Mouse (Mus musculus) neural tube, embryonic 12.5 days (tissue): ENCODE measurements around the gene Cdh1. TPM values are rescaled to one million over a fixed set of nuclear protein-coding genes. Genes with fewer than 3 reads are reported as not detected.
A peak's percentile ranks its signal among the peaks of the same experiment; 100 is the strongest.
"Not testable (repeated sequence)": the region's sequence is repeated elsewhere in the genome, so short reads cannot be mapped to it uniquely, and the experiment has no call there.

Experiments used
- ATAC-seq: fragments of 200-750 bp; cut with Nextera tagmentation; 2 replicates; pipeline ENCODE4 v1.8.0; 2017; ENCODE audit warnings: low read depth, mild to moderate bottlenecking, moderate TSS enrichment, moderate library complexity; ENCODE audit not compliant: low FRiP score
- H3K27ac ChIP-seq: fragments of 300-500 bp; sonication (generic); 2 replicates; pipeline ENCODE4 v1.5.1; 2016
- H3K27me3 ChIP-seq: fragments of 300-500 bp; sonication (generic); replicated peaks from 2 replicates; pipeline ENCODE4 v1.6.1; 2016; ENCODE audit warnings: mild to moderate bottlenecking
- H3K36me3 ChIP-seq: fragments of 300-500 bp; sonication (generic); 2 replicates; pipeline ENCODE4 v1.6.1; 2016; ENCODE audit warnings: mild to moderate bottlenecking
- H3K4me1 ChIP-seq: fragments of 300-500 bp; sonication (generic); 2 replicates; pipeline ENCODE4 v1.6.1; 2016
- H3K4me2 ChIP-seq: fragments of 300-500 bp; sonication (generic); replicated peaks from 2 replicates; pipeline ENCODE4 v1.6.1; 2016; ENCODE audit warnings: mild to moderate bottlenecking
- H3K4me3 ChIP-seq: fragments of 300-500 bp; sonication (generic); 2 replicates; pipeline ENCODE4 v1.5.1; 2016
- H3K9ac ChIP-seq: fragments of 300-500 bp; sonication (generic); 2 replicates; pipeline ENCODE4 v1.6.1; 2016; ENCODE audit warnings: mild to moderate bottlenecking
- H3K9me3 ChIP-seq: fragments of 300-500 bp; sonication (generic); 2 replicates; pipeline ENCODE4 v1.6.1; 2016; ENCODE audit warnings: mild to moderate bottlenecking
- WGBS: fragments of 180-500 bp; shearing (Covaris S2); methylation state at CpG from one replicate; pipeline ENCODE4 v1.1.7; 2016; 5-methylcytosine and 5-hydroxymethylcytosine counted together
- polyA plus RNA-seq: library from polyadenylated mRNA; unstranded; fragments of >200 nt; fragmentation: Nextera tagmentation; extraction: Ambion mirVana; gene quantifications from 2 replicates; pipeline ENCODE4 v1.2.1, GENCODE M21; 2016

The Cdh1 gene
- polyA plus RNA-seq: 3.0 and 3.4 TPM in 2 replicates

DNA sequence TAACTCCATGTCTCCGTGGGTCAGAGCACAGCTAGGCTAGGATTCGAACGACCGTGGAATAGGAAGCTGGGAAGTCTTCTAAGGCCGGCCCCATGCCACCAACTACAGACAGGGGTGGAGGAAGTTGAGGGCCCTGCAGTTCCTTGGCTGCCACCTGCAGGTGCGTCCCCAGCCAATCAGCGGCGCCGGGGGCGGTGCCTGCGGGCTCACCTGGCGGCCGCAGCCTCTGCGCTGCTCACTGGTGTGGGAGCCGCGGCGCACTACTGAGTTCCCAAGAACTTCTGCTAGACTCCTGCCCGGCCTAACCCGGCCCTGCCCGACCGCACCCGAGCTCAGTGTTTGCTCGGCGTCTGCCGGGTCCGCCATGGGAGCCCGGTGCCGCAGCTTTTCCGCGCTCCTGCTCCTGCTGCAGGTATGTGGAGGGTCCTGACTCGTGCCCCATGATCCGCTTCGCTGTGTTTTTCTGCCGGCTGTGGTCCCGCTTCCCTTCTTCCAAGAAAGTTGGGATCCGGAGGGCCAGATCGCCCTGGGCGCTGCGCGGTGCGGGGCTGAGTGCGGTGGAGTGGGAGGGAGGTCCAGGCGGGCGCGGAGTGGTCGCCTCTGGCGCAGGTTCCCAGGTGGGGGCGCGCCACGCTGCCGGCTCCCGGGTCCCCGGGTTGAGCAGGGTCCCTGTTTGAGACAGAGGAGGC lies at the start of gene Cdh1:
Cdh1 (plus strand) TSS at position 221 of the 689 bp plus-strand sequence.
- peaks cover 60% of the 10 kb centered on the region for H3K27me3 ChIP-seq

DNA sequence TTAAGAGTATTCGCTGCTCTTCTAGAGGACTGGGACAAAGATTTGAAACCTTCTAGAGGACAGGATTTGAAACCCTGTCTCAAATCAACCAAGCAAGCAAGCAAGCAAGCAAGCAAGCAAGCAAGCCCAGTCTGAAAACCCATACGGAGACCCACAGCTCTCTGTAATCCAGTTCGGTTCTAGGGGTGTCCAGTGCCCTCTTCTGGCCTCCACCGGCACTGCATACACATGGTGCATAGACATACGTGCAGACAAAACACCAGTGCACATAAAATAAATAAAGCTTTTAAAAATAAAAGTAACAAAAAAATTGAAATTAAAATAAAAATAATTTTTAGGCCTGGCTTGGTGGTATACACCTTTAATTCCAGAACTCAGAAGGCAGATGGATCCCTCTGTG lies 49.1 kb upstream of the Cdh1 start:
- no peak overlapping the region for H3K9ac ChIP-seq
- 93% methylated on average over 5 of the region's 5 CpGs for WGBS
- H3K27ac ChIP-seq: no peak overlapping the region
- H3K9me3 ChIP-seq: peaks cover 9% of the 10 kb centered on the region
- H3K4me1 ChIP-seq: no peaks in the 10 kb centered on the region
- ATAC-seq: no peak
- H3K4me2 ChIP-seq: no peak overlapping the region
- no peaks in the 10 kb centered on the region for H3K36me3 ChIP-seq
- H3K27me3 ChIP-seq: no peaks in the 10 kb centered on the region
- H3K4me3 ChIP-seq: no peak overlapping the region

More for the DNA sequence above, at the start of gene Cdh1:
- no peak for ATAC-seq
- H3K4me3 ChIP-seq: peak within 1 kb of the TSS; percentile 43
- H3K4me1 ChIP-seq: peaks cover 13% of the 10 kb centered on the region
- peak within 1 kb of the TSS; percentile 13; the same call in 1 of the 2 replicates for H3K9ac ChIP-seq
- H3K27ac ChIP-seq: no peak within 1 kb of the TSS
- H3K36me3 ChIP-seq: no peaks in the 10 kb centered on the region
- peak within 1 kb of the TSS; percentile 86 for H3K4me2 ChIP-seq
- WGBS: under 1% methylated on average over 53 of the region's 53 CpGs
- no peaks in the 10 kb centered on the region for H3K9me3 ChIP-seq

GRCm38 (mm10) chr8:106556068-106556645 lies 47.0 kb upstream of the Cdh1 start:
- Histone ChIP-seq H3K36me3 (no peaks in the 10 kb centered on the region), H3K4me3 (no peak overlapping the region), H3K27me3 (no peaks in the 10 kb centered on the region), H3K4me1 (no peaks in the 10 kb centered on the region), H3K27ac (no peak overlapping the region), H3K4me2 (no peak overlapping the region), H3K9me3 (peaks cover 9% of the 10 kb centered on the region), H3K9ac (no peak overlapping the region)
- 64% methylated on average over 6 of the region's 7 CpGs for WGBS
- ATAC-seq: no peak

- WGBS: 73% methylated on average over 9 of the region's 9 CpGs
- H3K9ac ChIP-seq: no peak overlapping the region
- H3K27ac ChIP-seq: no peak overlapping the region
- H3K36me3 ChIP-seq: no peaks in the 10 kb centered on the region
- H3K4me1 ChIP-seq: no peaks in the 10 kb centered on the region
- no peak for ATAC-seq
- no peaks in the 10 kb centered on the region for H3K27me3 ChIP-seq
- no peak overlapping the region for H3K4me2 ChIP-seq
- H3K4me3 ChIP-seq: no peak overlapping the region
- peaks cover 9% of the 10 kb centered on the region for H3K9me3 ChIP-seq
These were observed 43.3 kb upstream of the Cdh1 start for GRCm38 (mm10) chr8:106559844-106560243.

- ATAC-seq: no peak
- Histone ChIP-seq H3K27me3 (no peaks in the 10 kb centered on the region), H3K9me3 (peaks cover 9% of the 10 kb centered on the region), H3K4me3 (no peak overlapping the region), H3K36me3 (no peaks in the 10 kb centered on the region), H3K9ac (no peak overlapping the region), H3K4me2 (no peak overlapping the region), H3K27ac (no peak overlapping the region), H3K4me1 (no peaks in the 10 kb centered on the region)
- WGBS: 28% methylated on average over 21 of the region's 21 CpGs
These were observed 41.9 kb upstream of the Cdh1 start for GRCm38 (mm10) chr8:106561097-106561865.

- H3K4me3 ChIP-seq: no peak overlapping the region
- no peak overlapping the region for H3K9ac ChIP-seq
- WGBS: 86% methylated on average over 3 of the region's 3 CpGs
- no peaks in the 10 kb centered on the region for H3K4me1 ChIP-seq
- no peak for ATAC-seq
- H3K36me3 ChIP-seq: no peaks in the 10 kb centered on the region
- no peaks in the 10 kb centered on the region for H3K9me3 ChIP-seq
- no peak overlapping the region for H3K27ac ChIP-seq
- H3K27me3 ChIP-seq: no peaks in the 10 kb centered on the region
- H3K4me2 ChIP-seq: no peak overlapping the region
These were observed 39.4 kb upstream of the Cdh1 start for GRCm38 (mm10) chr8:106563691-106564182.

DNA sequence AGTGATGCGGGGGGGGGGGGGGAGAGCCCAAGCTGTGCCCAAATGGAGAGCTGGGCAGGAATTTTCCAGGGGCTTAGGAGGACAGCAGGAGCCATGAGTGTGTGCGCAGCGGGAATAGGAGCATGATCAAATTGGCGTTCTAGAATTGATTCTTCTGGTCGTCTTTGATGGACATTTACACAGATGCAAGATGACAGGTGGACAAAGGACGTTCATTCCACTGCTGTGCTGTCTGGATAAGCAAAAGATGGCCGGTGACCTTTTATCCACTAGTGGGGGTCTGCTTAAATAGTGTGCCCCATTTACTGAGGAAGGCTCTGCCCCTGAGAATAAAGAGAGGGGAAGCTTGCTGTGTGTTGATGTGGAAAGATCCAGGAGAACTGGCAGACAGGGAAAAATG lies 34.1 kb upstream of the Cdh1 start:
- Histone ChIP-seq H3K36me3 (no peaks in the 10 kb centered on the region), H3K4me1 (no peaks in the 10 kb centered on the region), H3K27ac (no peak overlapping the region), H3K9ac (no peak overlapping the region), H3K27me3 (no peaks in the 10 kb centered on the region), H3K4me3 (no peak overlapping the region), H3K9me3 (no peaks in the 10 kb centered on the region), H3K4me2 (no peak overlapping the region)
- WGBS: 74% methylated on average over 7 of the region's 7 CpGs
- ATAC-seq: no peak

DNA sequence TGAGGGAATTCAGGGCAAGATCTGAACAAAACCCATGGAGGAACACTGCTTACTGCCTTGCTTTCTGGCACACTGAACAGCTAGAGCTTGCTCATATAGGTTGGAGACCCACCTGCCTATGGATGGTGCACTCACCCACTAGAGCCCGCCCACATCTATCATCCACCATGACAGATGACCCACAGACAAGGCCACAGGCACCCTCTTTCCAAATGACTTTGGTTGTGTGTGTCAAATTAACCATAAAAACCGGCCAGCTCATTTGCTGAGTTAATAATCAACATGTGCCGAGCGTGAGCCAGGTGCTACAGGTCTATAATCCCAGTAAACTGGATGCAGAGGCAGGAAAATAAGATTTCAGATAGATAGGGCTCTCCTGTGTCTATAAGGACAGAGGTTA lies 32.8 kb upstream of the Cdh1 start:
- Histone ChIP-seq H3K4me2 (no peak overlapping the region), H3K4me1 (no peaks in the 10 kb centered on the region), H3K4me3 (no peak overlapping the region), H3K27me3 (no peaks in the 10 kb centered on the region), H3K9me3 (no peaks in the 10 kb centered on the region), H3K9ac (no peak overlapping the region), H3K36me3 (no peaks in the 10 kb centered on the region), H3K27ac (no peak overlapping the region)
- WGBS: 41% methylated on average over 4 of the region's 4 CpGs
- no peak for ATAC-seq

DNA sequence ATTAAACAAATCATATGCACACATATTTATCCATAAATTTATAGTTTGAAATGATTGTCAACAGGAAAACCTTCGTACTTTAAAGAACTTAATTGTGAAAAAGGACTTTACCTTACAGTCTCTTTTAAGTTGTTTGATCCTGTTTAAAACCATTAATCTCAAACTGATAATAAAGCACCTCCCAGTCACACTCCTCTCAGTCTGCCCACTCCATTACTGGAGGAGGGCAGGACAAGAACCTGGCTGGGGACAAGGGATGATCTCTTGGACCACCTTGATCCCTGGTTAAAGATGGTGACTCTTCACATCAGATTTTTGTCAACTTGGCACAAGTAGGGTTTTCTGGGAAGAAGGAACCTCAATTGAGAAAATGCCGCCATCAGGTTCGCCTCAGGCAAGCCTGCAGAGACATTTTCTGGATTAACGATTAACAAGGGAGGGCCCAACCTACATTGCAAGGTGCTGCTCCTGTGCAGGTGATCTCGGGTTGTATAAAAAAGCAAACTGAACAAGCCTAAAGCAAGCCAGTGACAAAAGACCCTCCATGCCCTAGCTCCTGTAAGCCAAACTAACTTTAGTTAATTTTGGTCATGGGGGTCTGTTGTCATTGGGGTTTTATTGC lies 31.5 kb upstream of the Cdh1 start:
- Histone ChIP-seq H3K4me3 (no peak overlapping the region), H3K27ac (no peak overlapping the region), H3K9me3 (no peaks in the 10 kb centered on the region), H3K4me1 (no peaks in the 10 kb centered on the region), H3K36me3 (no peaks in the 10 kb centered on the region), H3K27me3 (no peaks in the 10 kb centered on the region), H3K9ac (no peak overlapping the region), H3K4me2 (no peak overlapping the region)
- WGBS: 81% methylated on average over 5 of the region's 5 CpGs
- ATAC-seq: no peak

DNA sequence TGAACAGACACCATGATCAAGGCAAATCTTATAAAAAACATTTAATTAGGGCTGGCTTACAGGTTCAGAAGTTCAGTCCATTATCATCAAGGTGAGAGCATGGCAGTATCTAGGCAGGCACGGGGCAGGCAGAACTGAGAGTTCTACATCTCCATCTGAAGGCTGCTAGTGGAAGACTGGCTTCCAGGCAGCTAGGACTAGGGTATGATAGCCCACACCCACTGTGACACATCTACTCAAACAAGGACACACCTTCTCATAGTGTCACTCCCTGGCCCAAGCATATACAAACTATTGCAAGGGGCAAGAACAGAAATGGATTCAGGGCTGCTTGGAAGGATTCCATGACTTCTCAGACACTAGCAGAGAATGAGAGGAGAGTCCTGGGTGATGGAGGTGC lies 31.0 kb upstream of the Cdh1 start:
- ATAC-seq: not testable (repeated sequence)
- 71% methylated on average over 1 of the region's 1 CpGs for WGBS

GRCm38 (mm10) chr8:106573168-106573567 lies 30.0 kb upstream of the Cdh1 start, which contains the start of gene Gm10073:
Gene Gm10073 (minus strand): TSS chr8:106573461.
- H3K4me2 ChIP-seq, H3K4me3 ChIP-seq, H3K4me1 ChIP-seq, ATAC-seq, H3K27me3 ChIP-seq, H3K9me3 ChIP-seq, H3K27ac ChIP-seq, H3K9ac ChIP-seq, H3K36me3 ChIP-seq: not testable (repeated sequence)
- 50% methylated on average over 20 of the region's 20 CpGs for WGBS

More for the DNA sequence above, 31.0 kb upstream of the Cdh1 start:
- H3K4me1 ChIP-seq, H3K4me3 ChIP-seq, H3K36me3 ChIP-seq, H3K27ac ChIP-seq, H3K27me3 ChIP-seq, H3K9me3 ChIP-seq, H3K9ac ChIP-seq, H3K4me2 ChIP-seq: not testable (repeated sequence)

GRCm38 (mm10) chr8:106574283-106574682 lies 28.9 kb upstream of the Cdh1 start:
- H3K9ac ChIP-seq: no peak overlapping the region
- H3K4me2 ChIP-seq: no peak overlapping the region
- 91% methylated on average over 4 of the region's 4 CpGs for WGBS
- ATAC-seq: no peak
- no peak overlapping the region for H3K27ac ChIP-seq
- no peaks in the 10 kb centered on the region for H3K4me1 ChIP-seq
- H3K4me3 ChIP-seq: no peak overlapping the region
- H3K9me3 ChIP-seq: no peaks in the 10 kb centered on the region
- no peaks in the 10 kb centered on the region for H3K36me3 ChIP-seq
- H3K27me3 ChIP-seq: no peaks in the 10 kb centered on the region
